Mouse (Mus musculus): ENCODE measurements at regions not wholly inside any gene's neighbourhood (a gene's known extent, or its start where the extent isn't known, plus 50 kb on each side); places are given as distances from the start of the nearest gene placed in this dataset.

GRCm38 (mm10) chr7:116736333-116736732 is 232.2 kb downstream of the Nucb2 start:
- no peak for TF ChIP-seq CTCF (IDR thresholded peaks at IDR 0.05)
- TF ChIP-seq POLR2A (IDR thresholded peaks at IDR 0.05; ENCODE audit: insufficient read depth, low read depth, low read length) = no peak
- TF ChIP-seq EP300 (IDR thresholded peaks at IDR 0.05; ENCODE audit: insufficient read depth, low read depth, low read length) = no peak

Measured in heart, adult 2 months (tissue).